Mouse (Mus musculus): ENCODE data around the gene Cib3.

Cib3 gene

DNA sequence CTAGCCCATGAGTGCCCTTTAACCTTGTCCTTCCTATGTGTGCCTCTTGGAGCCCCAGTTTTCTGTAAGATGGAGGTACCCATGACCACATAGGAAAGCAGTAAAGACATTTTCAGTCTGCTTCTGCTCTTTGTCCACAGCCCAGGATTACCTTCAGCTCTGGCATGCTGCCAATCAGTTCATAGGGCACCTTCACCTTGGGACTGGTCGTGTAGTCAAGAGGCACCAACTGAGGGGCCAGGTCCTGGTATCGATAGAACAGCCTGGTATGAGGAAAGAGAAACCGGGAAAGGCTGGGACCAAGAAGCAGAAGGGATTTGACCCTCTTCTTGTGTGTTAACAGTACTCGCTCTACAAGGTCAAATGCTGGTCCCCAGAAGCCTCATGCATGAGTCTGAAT, 2.4 kb downstream of the Cib3 start:
- DNase-seq = no peak

- DNase-seq = no peak
Observed at GRCm38 (mm10) chr8:72208582-72208981, 4.1 kb downstream of the Cib3 start.

DNA sequence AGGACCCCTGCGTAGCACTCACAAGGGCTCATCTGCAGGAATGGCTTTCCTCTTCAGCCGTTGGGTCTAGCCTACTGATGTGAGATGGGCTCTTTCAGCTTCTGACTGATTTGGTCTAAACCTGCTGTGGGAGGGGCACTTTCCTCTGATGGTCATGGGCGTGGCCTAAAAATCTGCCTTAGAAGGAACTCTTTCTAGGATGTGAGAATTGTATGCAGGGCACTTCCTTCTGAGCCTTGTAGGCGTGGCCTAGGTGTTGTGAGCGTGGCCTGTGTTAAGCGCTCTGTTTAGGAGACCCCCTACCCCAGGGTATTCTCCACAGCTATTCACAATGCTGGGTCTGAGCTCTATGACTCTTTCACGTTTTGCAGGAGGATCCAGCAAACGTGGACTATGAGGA, 14.6 kb downstream of the Cib3 start:
- DNase-seq = no peak

DNA sequence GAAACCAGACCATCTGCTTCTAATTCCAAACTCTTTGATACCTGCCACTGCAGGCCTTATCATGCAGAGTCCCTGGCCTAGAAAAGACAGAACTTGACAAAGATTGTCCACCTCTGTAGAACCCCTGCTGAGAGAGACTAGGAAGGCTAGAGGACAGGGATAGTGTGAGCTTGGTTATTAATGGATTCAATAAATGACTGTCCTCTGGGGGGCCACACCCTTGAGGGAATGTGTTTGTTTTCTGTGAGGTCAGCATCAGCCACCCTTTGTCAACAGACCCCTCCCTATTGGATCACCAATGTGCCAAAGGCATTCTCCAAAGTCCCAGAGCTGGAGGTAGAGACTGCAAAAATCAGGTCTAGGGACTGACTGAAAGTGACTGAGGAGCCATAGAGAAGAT, 20.6 kb downstream of the Cib3 start:
- DNase-seq = no peak

- no peak for DNase-seq
Observed at GRCm38 (mm10) chr8:72190215-72190539, 22.5 kb downstream of the Cib3 start.

GRCm38 (mm10) chr8:72189417-72190214, 23.0 kb downstream of the Cib3 start, which contains the start of gene Hsh2d:
Gene Hsh2d (plus strand): TSS chr8:72189638.
- no peak for DNase-seq

- no peak for DNase-seq
Observed at GRCm38 (mm10) chr8:72187793-72188331, 24.8 kb downstream of the Cib3 start.

DNA sequence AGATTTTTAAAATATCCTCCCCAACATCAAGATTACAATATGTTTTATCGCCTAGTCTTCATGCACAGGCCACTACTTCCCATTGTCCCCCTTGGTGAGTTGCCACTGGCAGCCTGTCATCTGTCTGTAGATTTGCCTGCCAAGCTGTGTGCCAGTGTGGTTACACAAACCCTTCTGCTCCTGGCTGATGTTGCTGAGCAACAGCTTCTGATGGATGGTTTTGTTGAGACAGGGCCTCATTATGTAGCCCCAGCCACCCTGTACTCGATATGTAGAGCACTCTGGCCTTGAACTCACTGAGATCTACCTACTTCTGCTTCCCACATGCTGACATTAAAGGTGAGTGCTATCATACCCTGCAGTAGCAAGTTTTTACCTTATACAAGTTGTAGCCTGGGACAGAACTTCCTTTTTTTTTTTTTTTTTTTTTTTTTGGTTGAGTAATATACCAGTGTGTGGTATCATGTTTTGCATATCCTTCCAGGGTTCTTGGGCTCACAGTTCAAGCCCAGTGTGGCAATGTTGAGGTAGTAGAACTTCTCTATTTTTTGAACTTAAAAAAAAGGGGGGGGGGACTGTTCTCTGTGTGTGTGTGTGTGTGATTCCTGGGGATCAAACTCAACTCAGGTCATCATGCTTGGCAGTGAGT, 29.0 kb downstream of the Cib3 start:
- DNase-seq = no peak

- DNase-seq = peak; percentile 70
Observed at GRCm38 (mm10) chr8:72177346-72177925, 35.2 kb downstream of the Cib3 start.

DNA sequence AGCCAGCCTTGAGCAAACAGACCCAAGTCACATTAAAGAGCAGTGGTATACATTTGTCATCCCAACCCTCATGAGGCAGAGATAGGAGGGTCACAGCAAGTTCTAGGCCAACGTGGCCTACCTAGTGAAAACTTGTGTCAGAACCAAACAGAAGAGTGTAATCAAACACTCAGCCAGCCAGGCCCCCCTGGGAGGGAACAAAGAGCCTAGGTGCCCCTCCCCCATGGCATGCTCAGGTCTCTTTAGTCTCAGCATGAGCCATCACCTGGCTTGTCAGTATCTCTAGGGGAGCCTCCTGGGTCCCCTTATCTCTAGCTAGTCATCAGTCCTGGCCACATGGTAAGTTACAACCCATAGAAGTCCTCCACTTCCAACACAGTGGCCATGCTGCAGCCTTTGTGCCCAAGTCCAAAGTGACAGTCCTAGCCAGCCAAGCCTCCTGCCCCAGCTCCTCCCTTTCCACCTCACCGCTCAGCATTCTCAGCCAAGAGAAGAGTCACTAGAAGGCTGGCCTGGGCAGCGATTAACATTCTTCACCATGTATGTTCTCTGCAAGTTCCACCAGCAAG, 42.9 kb downstream of the Cib3 start:
- no peak for DNase-seq

DNA sequence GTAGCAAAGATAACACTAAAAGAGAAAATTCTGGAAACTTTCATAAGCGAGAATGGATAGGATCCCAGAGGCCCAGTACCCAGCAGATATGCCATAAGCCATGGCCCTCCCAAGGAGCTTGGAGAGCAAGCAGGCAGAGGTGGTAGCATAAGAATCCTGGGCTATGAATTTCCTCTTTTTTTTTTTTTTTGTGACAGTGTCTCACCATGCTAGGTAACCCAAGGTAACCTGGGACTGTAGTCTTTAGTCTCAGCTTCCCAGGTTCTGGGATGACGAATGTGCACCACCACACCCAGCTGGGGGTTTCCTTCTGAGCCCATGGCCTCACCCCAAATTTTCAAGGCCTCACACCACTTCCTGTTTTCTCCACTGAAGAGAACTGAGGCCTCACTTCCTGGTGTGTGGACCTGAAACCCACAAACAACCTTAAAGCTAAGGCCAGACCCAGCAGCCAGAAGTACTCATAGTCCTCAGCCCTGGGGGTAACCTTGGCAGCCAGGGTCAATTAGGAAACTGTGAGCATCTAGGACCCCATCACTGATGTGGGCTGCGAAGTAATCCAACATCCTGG, 43.5 kb downstream of the Cib3 start:
- no peak for DNase-seq

DNA sequence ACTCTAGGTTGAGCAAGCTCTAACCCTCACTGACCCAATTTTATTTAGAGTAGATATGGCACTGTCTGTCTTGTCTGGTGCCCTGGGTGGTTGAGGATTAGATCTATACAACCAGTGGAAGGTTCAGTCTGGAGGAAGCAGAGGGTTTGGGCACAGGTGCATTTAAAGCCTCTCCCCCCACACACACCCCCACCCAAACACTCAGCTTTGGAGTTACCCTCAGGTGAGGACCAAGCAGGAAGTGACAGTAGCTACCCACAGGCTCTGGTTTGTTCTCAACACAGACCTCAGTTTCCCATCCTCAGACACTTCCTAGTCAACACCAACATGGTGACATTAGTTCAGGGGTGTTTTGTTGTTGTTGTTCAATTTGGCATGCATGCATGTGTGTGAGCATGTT, 49.8 kb downstream of the Cib3 start:
- DNase-seq = no peak

DNA sequence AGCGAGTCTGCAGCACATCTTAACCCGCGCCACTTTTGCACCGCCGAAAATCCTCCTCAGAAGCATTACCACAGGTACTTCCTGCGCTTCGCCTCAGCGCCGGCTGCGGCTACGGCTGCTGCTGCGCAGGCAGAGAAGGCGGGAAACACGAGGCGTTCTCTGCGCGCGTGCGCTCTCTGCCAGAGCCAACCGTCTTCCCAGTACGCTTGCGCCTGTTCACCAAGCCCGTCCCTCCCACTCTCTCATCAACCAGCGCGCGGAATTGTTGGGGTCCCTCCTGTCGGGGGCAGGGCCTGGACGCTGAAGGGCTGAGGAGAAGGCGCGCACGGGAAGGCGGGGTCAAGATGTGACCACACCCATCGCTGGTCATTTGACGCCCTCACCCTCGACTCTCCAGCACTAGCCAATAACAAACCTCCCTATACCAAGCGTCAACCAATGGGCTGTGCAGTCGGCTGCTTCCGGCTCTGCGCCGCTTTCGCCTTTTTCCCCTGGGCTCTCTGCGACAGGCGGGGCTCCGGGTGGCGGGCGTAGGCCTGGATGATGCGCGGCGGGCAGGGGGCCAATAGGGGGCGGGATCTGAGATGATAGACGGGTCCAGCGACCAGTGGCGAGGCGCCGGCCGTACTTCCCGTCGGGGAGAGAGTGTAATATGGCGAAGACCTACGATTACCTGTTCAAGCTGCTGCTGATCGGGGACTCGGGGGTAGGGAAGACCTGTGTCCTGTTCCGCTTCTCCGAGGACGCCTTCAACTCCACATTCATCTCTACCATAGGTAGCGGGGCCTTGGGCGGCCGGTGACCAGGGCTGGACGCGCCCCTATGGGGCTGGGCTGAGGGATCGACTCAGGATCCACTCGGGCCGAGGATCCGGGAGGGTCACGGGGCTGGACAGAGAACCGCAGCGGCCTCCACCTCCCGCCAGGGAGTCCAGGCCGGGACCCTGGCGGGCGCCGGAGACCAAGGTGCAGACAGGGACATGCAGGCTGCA, 51.6 kb downstream of the Cib3 start, which contains the start of gene Rab8a:
TSS of gene Rab8a (plus strand) at position 494 of the 991 bp plus-strand sequence.
- peak; percentile 100 for DNase-seq

DNA sequence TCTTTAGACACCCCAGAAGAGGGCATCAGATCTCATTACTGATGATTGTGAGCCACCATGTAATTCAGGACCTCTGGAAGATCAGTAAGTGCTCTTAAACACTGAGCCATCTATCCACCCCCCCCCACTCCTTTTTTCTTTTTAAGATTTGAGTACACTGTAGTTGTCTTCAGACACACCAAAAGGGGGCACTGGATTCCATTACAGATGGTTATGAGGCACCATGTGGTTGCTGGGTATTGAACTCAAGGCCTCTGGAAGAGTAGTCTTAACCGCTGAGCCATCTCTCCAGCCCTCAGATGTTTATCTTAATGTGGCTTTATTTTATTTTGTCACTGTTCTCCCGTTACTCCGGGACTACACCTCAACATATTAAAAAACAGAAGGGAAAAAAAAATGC, 52.6 kb downstream of the Cib3 start:
- DNase-seq = no peak

GRCm38 (mm10) chr8:72158726-72159125, 53.9 kb downstream of the Cib3 start:
- DNase-seq = no peak

DNA sequence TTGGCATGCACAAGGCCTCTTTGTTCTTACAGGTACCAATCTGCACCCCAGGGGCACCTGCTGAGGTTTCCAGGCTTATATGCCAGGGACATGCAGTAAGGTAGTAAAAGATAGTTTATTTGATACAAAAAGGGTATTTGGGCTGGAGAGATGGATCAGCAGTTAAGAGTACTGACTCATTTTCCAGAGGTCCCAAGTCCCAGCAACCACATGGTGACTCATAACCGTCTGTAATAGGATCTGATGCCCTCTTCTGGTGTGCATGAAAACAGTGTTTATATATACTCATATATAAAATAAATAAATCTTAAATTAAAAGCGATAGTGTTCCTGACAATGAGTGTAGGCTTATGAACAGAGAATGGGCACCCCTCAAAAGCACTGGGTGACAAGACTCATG, 54.5 kb downstream of the Cib3 start:
- DNase-seq = no peak
